Mouse (Mus musculus) thymus, adult 2 months (tissue): ENCODE data around the gene Rnf40. TPM values are rescaled to one million over a fixed set of nuclear protein-coding genes. Genes with fewer than 3 reads are reported as not detected.
A peak's percentile ranks its signal among the peaks of the same experiment; 100 is the strongest.
"Not testable (repeated sequence)": the region's sequence is repeated elsewhere in the genome, so short reads cannot be mapped to it uniquely, and the experiment has no call there.

Experiments used
- DNase-seq: peaks from one replicate; pipeline ENCODE4 v3.0.0; 2021
- H3K27ac ChIP-seq: fragments of 200-500 bp; 2 replicates; pipeline ENCODE4 v1.5.1; 2012; ENCODE audit warnings: low read length, control low read depth; ENCODE audit not compliant: control insufficient read depth, insufficient read depth
- H3K27me3 ChIP-seq: fragments of 200-500 bp; 2 replicates; pipeline ENCODE4 v1.6.1; 2012; ENCODE audit warnings: mild to moderate bottlenecking, low read length, moderate library complexity, mixed read lengths; ENCODE audit not compliant: control insufficient read depth, insufficient read depth
- H3K36me3 ChIP-seq: fragments of 200-500 bp; 2 replicates; pipeline ENCODE4 v1.6.1; 2012; ENCODE audit warnings: mild to moderate bottlenecking, low read length, moderate library complexity; ENCODE audit not compliant: control insufficient read depth, insufficient read depth
- H3K4me1 ChIP-seq: fragments of 200-500 bp; replicated peaks from 2 replicates; pipeline ENCODE4 v1.6.1; 2012; ENCODE audit warnings: low read length; ENCODE audit not compliant: control insufficient read depth, insufficient read depth
- H3K4me3 ChIP-seq: fragments of 200-500 bp; 2 replicates; pipeline ENCODE4 v1.5.1; 2012; ENCODE audit warnings: mild to moderate bottlenecking, low read length, control low read depth, moderate library complexity; ENCODE audit not compliant: control insufficient read depth, insufficient read depth
- CTCF ChIP-seq: fragments of 200-500 bp; IDR thresholded peaks from 2 replicates; pipeline ENCODE4 v1.5.1; 2012; ENCODE audit warnings: mild to moderate bottlenecking, control low read depth, low read length, moderate library complexity, borderline replicate concordance; ENCODE audit not compliant: control insufficient read depth, poor library complexity, insufficient read depth; ENCODE audit errors: extremely low read depth
- POLR2A ChIP-seq: fragments of 200-500 bp; IDR thresholded peaks from 2 replicates; pipeline ENCODE4 v1.6.1; 2012; ENCODE audit warnings: mild to moderate bottlenecking, low read length, control low read depth, moderate library complexity; ENCODE audit not compliant: control insufficient read depth, poor library complexity, insufficient read depth; ENCODE audit errors: extremely low read depth
- WGBS: fragments of 180-500 bp; shearing (Covaris S2); methylation state at CpG from one replicate; pipeline ENCODE4 v1.1.7; 2018; 5-methylcytosine and 5-hydroxymethylcytosine counted together
- polyA plus RNA-seq: library from polyadenylated mRNA; depleted of rRNA; stranded (reverse); fragments of >200 nt; gene quantifications from 2 replicates; pipeline ENCODE4 v1.2.3, GENCODE M21; 2012

Rnf40 gene
- polyA plus RNA-seq, 1 experiment, result 65.9 TPM

GRCm38 (mm10) chr7:127617962-127618361 lies 29.4 kb downstream of the Rnf40 start:
- Histone ChIP-seq H3K27me3 (no peaks in the 10 kb centered on the region), H3K4me1 (peaks cover 19% of the 10 kb centered on the region), H3K27ac (peak overlapping the region; percentile 86), H3K4me3 (no peak overlapping the region), H3K36me3 (no peaks in the 10 kb centered on the region)
- 56% methylated on average over 2 of the region's 2 CpGs for WGBS
- TF ChIP-seq CTCF, result no peak
- TF ChIP-seq POLR2A, result no peak
- DNase-seq, result peak; percentile 51

GRCm38 (mm10) chr7:127618402-127618801 lies 29.8 kb downstream of the Rnf40 start:
- H3K4me3 ChIP-seq, H3K36me3 ChIP-seq, H3K27me3 ChIP-seq: not testable (repeated sequence)
- peaks cover 19% of the 10 kb centered on the region for H3K4me1 ChIP-seq
- 92% methylated on average over 7 of the region's 8 CpGs for WGBS
- H3K27ac ChIP-seq, result peak overlapping the region; percentile 86
- peak; percentile 25 for DNase-seq

DNA sequence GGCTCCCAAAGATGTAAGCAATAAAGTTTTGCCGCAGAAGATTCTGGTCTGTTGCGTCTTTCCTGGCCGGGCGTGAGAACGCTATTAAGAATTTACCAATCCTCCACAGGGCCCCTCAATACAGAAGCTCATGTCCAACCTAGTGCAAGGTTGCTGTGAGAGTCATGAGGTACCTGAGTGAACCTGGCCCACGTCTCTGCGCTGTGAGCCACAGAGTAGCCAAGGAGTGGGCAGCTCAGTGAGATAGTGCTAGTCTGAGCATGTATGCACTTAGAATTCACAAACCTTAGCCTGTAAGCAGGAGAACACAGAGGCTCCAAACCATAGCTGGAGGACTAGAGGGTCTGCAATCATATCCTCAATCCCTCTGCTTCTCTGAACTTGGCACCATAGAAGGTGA lies 37.5 kb downstream of the Rnf40 start:
- TF ChIP-seq POLR2A (no peak), CTCF (no peak)
- H3K27ac ChIP-seq, result no peak overlapping the region
- no peaks in the 10 kb centered on the region for H3K36me3 ChIP-seq
- DNase-seq, result no peak
- no peaks in the 10 kb centered on the region for H3K27me3 ChIP-seq
- H3K4me1 ChIP-seq, result peaks cover 8% of the 10 kb centered on the region
- no peak overlapping the region for H3K4me3 ChIP-seq
- 97% methylated on average over 7 of the region's 7 CpGs for WGBS

DNA sequence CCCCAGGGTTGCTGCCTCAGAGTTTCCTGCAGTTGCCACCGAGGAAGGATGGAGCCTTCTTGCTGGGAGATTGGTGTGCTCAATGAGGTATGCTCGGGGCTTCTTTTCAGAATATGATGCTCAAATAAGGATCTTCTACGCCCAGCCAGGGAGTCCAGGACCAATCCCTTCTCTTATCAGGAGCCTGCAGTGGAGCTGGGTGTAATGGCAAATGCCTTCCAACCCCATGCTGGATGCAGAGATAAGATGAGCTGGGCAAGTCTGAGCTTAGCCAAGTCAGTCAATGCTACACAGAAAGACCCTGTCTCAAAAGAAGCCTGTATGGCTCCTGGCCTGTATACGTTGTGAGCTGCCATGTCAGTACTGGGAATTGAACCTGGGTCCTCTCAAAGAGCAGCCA lies 37.9 kb downstream of the Rnf40 start:
- TF ChIP-seq POLR2A (no peak), CTCF (no peak)
- Histone ChIP-seq H3K4me1 (peaks cover 8% of the 10 kb centered on the region), H3K27me3 (no peaks in the 10 kb centered on the region), H3K27ac (no peak overlapping the region), H3K4me3 (no peak overlapping the region), H3K36me3 (no peaks in the 10 kb centered on the region)
- WGBS, result 85% methylated on average over 4 of the region's 4 CpGs
- no peak for DNase-seq

DNA sequence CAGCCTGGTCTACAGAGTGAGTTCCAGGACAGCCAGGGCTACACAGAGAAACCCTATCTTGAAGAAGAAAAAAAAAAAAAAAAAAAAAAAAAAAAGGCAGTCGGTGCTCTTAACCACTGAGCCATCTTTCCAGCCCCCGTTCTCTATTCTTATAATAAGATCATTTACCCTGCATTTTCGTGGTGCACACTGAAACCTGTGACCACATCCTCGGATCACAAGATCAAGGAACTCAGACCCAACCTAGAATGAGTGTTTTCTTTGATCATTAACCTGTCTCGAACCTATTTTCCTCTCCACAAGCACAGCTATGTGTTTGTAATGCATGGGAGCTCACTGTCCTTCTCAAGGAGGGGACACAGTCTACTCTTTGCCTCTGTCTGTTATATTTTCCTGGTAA lies 40.1 kb downstream of the Rnf40 start:
- DNase-seq, result peak; percentile 23
- H3K27me3 ChIP-seq, result no peaks in the 10 kb centered on the region
- TF ChIP-seq CTCF, result no peak
- no peak for TF ChIP-seq POLR2A
- no peaks in the 10 kb centered on the region for H3K36me3 ChIP-seq
- peaks cover 15% of the 10 kb centered on the region for H3K4me1 ChIP-seq
- no peak overlapping the region for H3K27ac ChIP-seq
- WGBS, result 7% methylated on average over 5 of the region's 5 CpGs
- no peak overlapping the region for H3K4me3 ChIP-seq

GRCm38 (mm10) chr7:127631416-127631815 lies 42.8 kb downstream of the Rnf40 start:
- no peak for DNase-seq
- WGBS, result 94% methylated on average over 4 of the region's 4 CpGs
- H3K27me3 ChIP-seq, result no peaks in the 10 kb centered on the region

GRCm38 (mm10) chr7:127636963-127637362 lies 48.4 kb downstream of the Rnf40 start:
- peaks cover 7% of the 10 kb centered on the region for H3K4me1 ChIP-seq
- H3K36me3 ChIP-seq, result no peaks in the 10 kb centered on the region
- peaks cover 10% of the 10 kb centered on the region; the same call in 1 of the 2 replicates for H3K27me3 ChIP-seq
- no peak for DNase-seq
- no peak overlapping the region for H3K27ac ChIP-seq
- no peak for TF ChIP-seq CTCF
- TF ChIP-seq POLR2A, result no peak
- 3% methylated on average over 27 of the region's 27 CpGs for WGBS
- no peak overlapping the region for H3K4me3 ChIP-seq

More at GRCm38 (mm10) chr7:127631416-127631815, 42.8 kb downstream of the Rnf40 start:
- no peak for TF ChIP-seq POLR2A
- no peak for TF ChIP-seq CTCF
- H3K4me3 ChIP-seq, result no peak overlapping the region
- no peaks in the 10 kb centered on the region for H3K36me3 ChIP-seq
- H3K4me1 ChIP-seq, result peaks cover 15% of the 10 kb centered on the region
- H3K27ac ChIP-seq, result no peak overlapping the region
